Mouse (Mus musculus): ENCODE data around the gene Rhoh. TPM values are rescaled to one million over a fixed set of nuclear protein-coding genes. Genes with fewer than 3 reads are reported as not detected.

Rhoh gene
- polyA plus RNA-seq, 1 experiment from 2014 or later: 0.93 TPM

- Histone ChIP-seq H3K4me2 (replicated peaks) (no peak overlapping the region), H3K9ac (no peak overlapping the region), H3K4me3 (no peak overlapping the region), H3K27me3 (no peaks in the 10 kb centered on the region), H3K4me1 (peaks cover 6% of the 10 kb centered on the region; the same call in 1 of the 2 replicates), H3K36me3 (no peaks in the 10 kb centered on the region), H3K27ac (no peak overlapping the region), H3K9me3 (peaks cover 23% of the 10 kb centered on the region)
- ATAC-seq (ENCODE audit: low FRiP score, low read depth): peak; percentile 57; the same call in 1 of the 2 replicates
- 46% methylated on average over 7 of the region's 7 CpGs for WGBS
Observed at GRCm38 (mm10) chr5:65900862-65901265, 39.9 kb downstream of the Rhoh start.

GRCm38 (mm10) chr5:65901868-65902418 lies 40.9 kb downstream of the Rhoh start:
- Histone ChIP-seq H3K4me2 (replicated peaks) (no peak overlapping the region), H3K36me3 (no peaks in the 10 kb centered on the region), H3K9ac (no peak overlapping the region), H3K27me3 (no peaks in the 10 kb centered on the region), H3K4me1 (peaks cover 6% of the 10 kb centered on the region; the same call in 1 of the 2 replicates), H3K4me3 (no peak overlapping the region), H3K9me3 (peaks cover 30% of the 10 kb centered on the region), H3K27ac (no peak overlapping the region)
- WGBS: 94% methylated on average over 10 of the region's 10 CpGs
- no peak for ATAC-seq (ENCODE audit: low FRiP score, low read depth)

- ATAC-seq (ENCODE audit: low FRiP score, low read depth): no peak
- Histone ChIP-seq H3K4me2 (replicated peaks) (no peak overlapping the region), H3K27me3 (no peaks in the 10 kb centered on the region), H3K4me3 (no peak overlapping the region), H3K9me3 (peaks cover 30% of the 10 kb centered on the region), H3K27ac (no peak overlapping the region), H3K4me1 (peaks cover 6% of the 10 kb centered on the region; the same call in 1 of the 2 replicates), H3K36me3 (no peaks in the 10 kb centered on the region), H3K9ac (no peak overlapping the region)
- 89% methylated on average over 9 of the region's 9 CpGs for WGBS
Observed at GRCm38 (mm10) chr5:65902811-65903210, 41.8 kb downstream of the Rhoh start.

DNA sequence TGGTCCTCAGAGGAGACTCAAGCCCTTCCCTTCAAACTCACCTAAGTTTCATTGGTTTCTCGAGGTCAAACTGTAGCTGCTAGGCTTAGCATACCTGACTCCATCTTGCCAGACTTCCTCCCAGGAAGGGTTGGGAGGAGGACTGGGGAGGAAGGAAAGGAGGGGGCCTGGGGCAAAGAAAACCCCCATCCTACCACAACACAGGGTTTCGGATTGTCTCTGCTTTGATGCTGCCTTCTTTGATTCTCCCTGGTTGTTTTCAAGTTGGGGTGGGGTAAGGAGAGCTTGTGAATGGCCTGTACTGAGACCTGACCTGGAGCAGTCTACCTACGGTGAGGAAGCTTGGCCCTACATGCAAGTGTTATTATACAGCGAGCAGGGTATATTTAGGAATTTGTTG lies 43.5 kb downstream of the Rhoh start:
- Histone ChIP-seq H3K4me3 (no peak overlapping the region), H3K4me2 (replicated peaks) (no peak overlapping the region), H3K9ac (no peak overlapping the region), H3K9me3 (peaks cover 30% of the 10 kb centered on the region), H3K36me3 (no peaks in the 10 kb centered on the region), H3K27me3 (no peaks in the 10 kb centered on the region), H3K4me1 (peaks cover 6% of the 10 kb centered on the region; the same call in 1 of the 2 replicates), H3K27ac (no peak overlapping the region)
- 88% methylated on average over 4 of the region's 4 CpGs for WGBS
- ATAC-seq (ENCODE audit: low FRiP score, low read depth): no peak

GRCm38 (mm10) chr5:65908751-65909150 lies 47.7 kb downstream of the Rhoh start:
- no peak overlapping the region for H3K9ac ChIP-seq
- 67% methylated on average over 2 of the region's 2 CpGs for WGBS
- no peak overlapping the region for H3K27ac ChIP-seq
- H3K4me3 ChIP-seq: no peak overlapping the region
- ATAC-seq (ENCODE audit: low FRiP score, low read depth): no peak
- no peaks in the 10 kb centered on the region for H3K36me3 ChIP-seq
- H3K9me3 ChIP-seq: peaks cover 19% of the 10 kb centered on the region
- no peaks in the 10 kb centered on the region for H3K27me3 ChIP-seq
- H3K4me1 ChIP-seq: no peaks in the 10 kb centered on the region
- H3K4me2 ChIP-seq (replicated peaks): no peak overlapping the region

- Histone ChIP-seq H3K4me2 (replicated peaks) (no peak overlapping the region), H3K4me1 (no peaks in the 10 kb centered on the region), H3K36me3 (no peaks in the 10 kb centered on the region), H3K9ac (no peak overlapping the region), H3K9me3 (peaks cover 16% of the 10 kb centered on the region), H3K27ac (no peak overlapping the region), H3K27me3 (no peaks in the 10 kb centered on the region), H3K4me3 (no peak overlapping the region)
- 83% methylated on average over 4 of the region's 4 CpGs for WGBS
- ATAC-seq (ENCODE audit: low FRiP score, low read depth): no peak
Observed at GRCm38 (mm10) chr5:65909321-65909720, 48.3 kb downstream of the Rhoh start.

DNA sequence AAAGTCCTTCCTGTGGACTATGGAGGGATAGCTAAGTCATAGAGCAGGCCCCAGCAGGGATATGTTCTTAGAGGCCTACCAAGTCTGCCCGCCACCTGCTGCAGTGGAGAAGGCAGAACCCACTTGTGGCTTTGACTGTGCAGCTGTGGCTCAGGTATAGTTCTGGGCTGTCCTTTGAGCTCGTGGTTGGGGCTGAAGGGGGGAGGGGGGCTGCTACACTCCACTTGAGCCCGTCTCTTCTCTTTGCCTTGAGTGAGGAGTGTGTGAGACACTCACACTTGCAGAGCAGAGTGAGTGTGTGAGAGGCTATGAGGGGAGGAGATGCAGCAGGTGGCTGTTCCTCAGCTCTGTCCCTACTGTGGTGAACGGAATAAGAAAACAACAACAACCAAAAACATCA lies 49.4 kb downstream of the Rhoh start:
- Histone ChIP-seq H3K4me2 (replicated peaks) (no peak overlapping the region), H3K4me3 (no peak overlapping the region), H3K9ac (no peak overlapping the region), H3K36me3 (no peaks in the 10 kb centered on the region), H3K4me1 (no peaks in the 10 kb centered on the region), H3K27me3 (no peaks in the 10 kb centered on the region), H3K9me3 (peaks cover 7% of the 10 kb centered on the region; the same call in 1 of the 2 replicates), H3K27ac (no peak overlapping the region)
- no peak for ATAC-seq (ENCODE audit: low FRiP score, low read depth)
- WGBS: 77% methylated on average over 4 of the region's 4 CpGs

DNA sequence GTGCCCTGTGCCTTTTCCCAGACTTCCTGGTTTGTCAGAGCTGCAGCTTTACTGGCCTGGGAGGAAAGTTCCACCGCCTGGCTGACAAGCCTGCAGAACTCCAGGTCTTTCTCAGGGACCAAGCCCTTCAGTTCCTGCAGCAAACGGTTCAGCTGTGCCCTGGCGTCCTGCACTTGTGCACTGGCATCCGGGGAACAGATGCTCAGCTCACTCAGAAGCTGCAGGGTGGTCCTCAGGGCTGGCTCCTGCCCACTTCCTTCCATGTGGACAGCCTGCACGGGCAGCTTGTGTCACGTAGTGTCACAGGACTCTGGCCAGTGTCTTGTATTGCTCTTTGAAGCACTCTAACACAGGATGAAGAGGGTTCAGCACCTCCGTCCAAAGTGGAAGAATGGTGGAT lies 50.7 kb downstream of the Rhoh start:
- H3K4me3 ChIP-seq: no peak overlapping the region
- no peaks in the 10 kb centered on the region for H3K36me3 ChIP-seq
- H3K4me1 ChIP-seq: no peaks in the 10 kb centered on the region
- ATAC-seq (ENCODE audit: low FRiP score, low read depth): no peak
- peaks cover under 1% of the 10 kb centered on the region; the same call in 1 of the 2 replicates for H3K9me3 ChIP-seq
- 75% methylated on average over 7 of the region's 7 CpGs for WGBS
- no peak overlapping the region for H3K27ac ChIP-seq
- H3K9ac ChIP-seq: no peak overlapping the region
- no peak overlapping the region for H3K4me2 ChIP-seq (replicated peaks)
- no peaks in the 10 kb centered on the region for H3K27me3 ChIP-seq

- ATAC-seq (ENCODE audit: low FRiP score, low read depth): no peak
- Histone ChIP-seq H3K4me3 (no peak overlapping the region), H3K27me3 (no peaks in the 10 kb centered on the region), H3K4me2 (replicated peaks) (no peak overlapping the region), H3K27ac (no peak overlapping the region), H3K36me3 (no peaks in the 10 kb centered on the region), H3K9me3 (no peaks in the 10 kb centered on the region), H3K4me1 (no peaks in the 10 kb centered on the region), H3K9ac (no peak overlapping the region)
- 72% methylated on average over 5 of the region's 5 CpGs for WGBS
Observed at GRCm38 (mm10) chr5:65912201-65912600, 51.2 kb downstream of the Rhoh start.

- Histone ChIP-seq H3K9me3 (no peaks in the 10 kb centered on the region), H3K27me3 (no peaks in the 10 kb centered on the region), H3K4me1 (no peaks in the 10 kb centered on the region), H3K27ac (no peak overlapping the region), H3K4me2 (replicated peaks) (no peak overlapping the region), H3K9ac (no peak overlapping the region), H3K4me3 (no peak overlapping the region), H3K36me3 (no peaks in the 10 kb centered on the region)
- 92% methylated on average over 9 of the region's 9 CpGs for WGBS
- no peak for ATAC-seq (ENCODE audit: low FRiP score, low read depth)
Observed at GRCm38 (mm10) chr5:65913126-65913525, 52.1 kb downstream of the Rhoh start.

GRCm38 (mm10) chr5:65914342-65914741 lies 53.3 kb downstream of the Rhoh start:
- H3K27me3 ChIP-seq: no peaks in the 10 kb centered on the region
- WGBS: 91% methylated on average over 7 of the region's 7 CpGs
- H3K9me3 ChIP-seq: no peaks in the 10 kb centered on the region
- no peaks in the 10 kb centered on the region for H3K36me3 ChIP-seq
- H3K27ac ChIP-seq: no peak overlapping the region
- peaks cover 12% of the 10 kb centered on the region for H3K4me1 ChIP-seq
- no peak overlapping the region for H3K9ac ChIP-seq
- H3K4me3 ChIP-seq: no peak overlapping the region
- no peak for ATAC-seq (ENCODE audit: low FRiP score, low read depth)
- no peak overlapping the region for H3K4me2 ChIP-seq (replicated peaks)

DNA sequence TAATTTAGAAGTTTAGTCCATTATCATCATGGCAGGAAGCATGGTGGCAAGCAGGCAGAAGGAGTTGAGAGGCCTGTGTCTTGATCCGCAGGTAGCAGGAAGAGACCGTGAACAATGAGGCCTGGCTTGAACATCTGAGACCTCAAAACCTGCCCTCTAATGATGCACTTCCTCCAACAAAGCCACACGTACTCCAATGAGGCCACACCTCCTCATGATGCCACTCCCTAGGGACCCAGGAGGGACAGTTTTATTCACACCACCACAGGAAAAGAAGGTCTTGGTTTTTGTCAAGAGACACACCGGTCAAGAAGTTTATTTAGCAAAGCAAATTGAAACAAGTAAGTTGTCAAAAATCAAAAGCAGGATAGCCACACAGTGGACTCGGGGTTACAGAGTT lies 55.9 kb downstream of the Rhoh start:
- no peak for ATAC-seq (ENCODE audit: low FRiP score, low read depth)
- no peak overlapping the region for H3K27ac ChIP-seq
- H3K36me3 ChIP-seq: no peaks in the 10 kb centered on the region
- H3K4me2 ChIP-seq (replicated peaks): no peak overlapping the region
- H3K4me1 ChIP-seq: peaks cover 13% of the 10 kb centered on the region
- H3K4me3 ChIP-seq: no peak overlapping the region
- 90% methylated on average over 5 of the region's 5 CpGs for WGBS
- no peaks in the 10 kb centered on the region for H3K9me3 ChIP-seq
- H3K27me3 ChIP-seq: no peaks in the 10 kb centered on the region
- H3K9ac ChIP-seq: no peak overlapping the region

GRCm38 (mm10) chr5:65918601-65919000 lies 57.6 kb downstream of the Rhoh start:
- H3K27ac ChIP-seq: no peak overlapping the region
- peaks cover 13% of the 10 kb centered on the region for H3K4me1 ChIP-seq
- no peak overlapping the region for H3K4me3 ChIP-seq
- no peaks in the 10 kb centered on the region for H3K27me3 ChIP-seq
- H3K9ac ChIP-seq: no peak overlapping the region
- peak; percentile 48; the same call in 1 of the 2 replicates for ATAC-seq (ENCODE audit: low FRiP score, low read depth)
- H3K4me2 ChIP-seq (replicated peaks): no peak overlapping the region
- 66% methylated on average over 3 of the region's 3 CpGs for WGBS
- H3K9me3 ChIP-seq: no peaks in the 10 kb centered on the region
- H3K36me3 ChIP-seq: no peaks in the 10 kb centered on the region

Measured in limb, embryonic 13.5 days (tissue).